Mouse (Mus musculus): ENCODE measurements at regions not wholly inside any gene's neighbourhood (a gene's known extent, or its start where the extent isn't known, plus 50 kb on each side); places are given as distances from the start of the nearest gene placed in this dataset.

DNA sequence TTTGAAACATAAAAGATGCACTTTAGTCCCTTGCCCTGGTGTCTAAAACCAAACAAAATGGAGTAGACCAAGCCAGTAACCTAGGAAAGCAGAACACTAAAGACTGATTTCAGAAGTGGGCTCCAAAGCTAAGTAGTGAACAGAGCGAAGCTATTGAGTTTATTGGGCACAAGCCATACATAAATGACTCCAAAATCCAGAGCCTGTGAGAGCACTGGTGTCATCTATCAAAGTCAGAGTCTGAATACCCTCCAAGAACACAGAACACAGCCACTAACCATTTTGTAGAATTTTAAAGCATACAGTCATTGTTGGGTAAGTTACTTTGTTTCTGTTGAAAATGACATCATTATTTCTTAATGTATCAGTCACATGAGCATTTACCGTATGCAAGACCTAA lies 175.0 kb upstream of the Lrig3 start:
- ATAC-seq (ENCODE audit: extremely low read depth, insufficient number of reproducible peaks, low FRiP score, poor library complexity, severe bottlenecking) (no peak), DNase-seq (ENCODE audit: low spot score) (no peak)
- TF ChIP-seq GATA1 (IDR thresholded peaks at IDR 0.05; ENCODE audit: borderline replicate concordance, low read length) (no peak), CTCF (IDR thresholded peaks at IDR 0.05; ENCODE audit: low read depth, low read length) (no peak), TAL1 (conservative IDR thresholded peaks at IDR 0.05; ENCODE audit: low read depth, low read length) (no peak), POLR2AphosphoS5 (IDR thresholded peaks at IDR 0.05; ENCODE audit: insufficient replicate concordance, low read depth, low read length) (no peak), GATA2 (IDR thresholded peaks at IDR 0.05; ENCODE audit: borderline replicate concordance, low read depth, low read length) (no peak)
- Histone ChIP-seq H3K4me1 (ENCODE audit: insufficient read depth, low read depth, low read length) (no peaks in the 10 kb centered on the region), H3K27me3 (ENCODE audit: insufficient read depth, low read length) (no peaks in the 10 kb centered on the region), H3K9me3 (replicated peaks) (peaks cover 42% of the 10 kb centered on the region), H3K4me3 (ENCODE audit: low read depth, low read length) (no peak overlapping the region), H3K36me3 (replicated peaks) (no peaks in the 10 kb centered on the region)

DNA sequence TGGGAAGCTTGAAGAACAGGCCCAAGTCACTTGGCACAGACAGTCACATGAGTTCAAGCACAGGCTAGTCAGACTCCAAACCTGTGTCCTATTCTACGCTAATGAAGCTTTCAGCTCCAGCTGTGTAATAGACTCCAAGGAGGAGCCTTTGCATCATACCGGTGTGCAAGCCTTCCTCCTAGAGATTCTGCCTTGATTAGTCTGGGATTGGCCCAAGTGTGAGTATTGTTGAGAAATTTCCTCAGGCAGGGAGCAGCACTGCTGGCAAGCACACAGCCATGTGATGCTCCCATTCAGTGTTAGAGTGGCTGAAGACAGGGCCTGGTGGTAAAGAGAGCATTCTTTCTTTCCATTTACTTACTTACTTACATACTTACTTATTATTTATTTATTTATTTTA lies 171.5 kb upstream of the Lrig3 start:
- H3K9me3 ChIP-seq (replicated peaks): peaks cover 32% of the 10 kb centered on the region
- ATAC-seq (ENCODE audit: extremely low read depth, insufficient number of reproducible peaks, low FRiP score, poor library complexity, severe bottlenecking) (no peak), DNase-seq (ENCODE audit: low spot score) (no peak)
- no peak overlapping the region for H3K4me3 ChIP-seq (ENCODE audit: low read depth, low read length)
- no peak for TF ChIP-seq GATA1 (IDR thresholded peaks at IDR 0.05; ENCODE audit: borderline replicate concordance, low read length)
- no peaks in the 10 kb centered on the region for H3K4me1 ChIP-seq (ENCODE audit: insufficient read depth, low read depth, low read length)
- H3K36me3 ChIP-seq (replicated peaks): no peaks in the 10 kb centered on the region
- H3K27me3 ChIP-seq (ENCODE audit: insufficient read depth, low read length): no peaks in the 10 kb centered on the region

DNA sequence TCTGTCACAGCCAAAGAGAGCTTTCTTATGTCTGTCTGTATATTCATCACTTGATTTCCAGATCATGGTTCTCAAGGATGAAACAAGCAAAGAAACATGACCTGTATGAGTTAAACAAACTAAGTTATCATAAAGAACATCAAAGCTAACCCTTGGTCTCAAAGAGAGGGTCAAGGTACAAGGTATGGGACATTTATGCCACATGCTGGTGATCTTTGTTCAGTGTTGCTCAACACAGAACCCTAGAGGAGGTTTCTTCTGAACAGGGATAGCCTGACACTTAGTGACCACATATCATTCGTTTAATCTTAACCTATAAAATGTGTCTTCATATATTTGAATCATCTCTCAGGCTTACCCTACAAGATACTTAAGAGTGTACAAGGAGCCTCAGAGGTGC lies 170.6 kb upstream of the Lrig3 start:
- no peak for TF ChIP-seq TAL1 (conservative IDR thresholded peaks at IDR 0.05; ENCODE audit: low read depth, low read length)
- TF ChIP-seq CTCF (IDR thresholded peaks at IDR 0.05; ENCODE audit: low read depth, low read length): no peak
- TF ChIP-seq GATA2 (IDR thresholded peaks at IDR 0.05; ENCODE audit: borderline replicate concordance, low read depth, low read length): no peak
- no peak for TF ChIP-seq GATA1 (IDR thresholded peaks at IDR 0.05; ENCODE audit: borderline replicate concordance, low read length)
- no peak for TF ChIP-seq POLR2AphosphoS5 (IDR thresholded peaks at IDR 0.05; ENCODE audit: insufficient replicate concordance, low read depth, low read length)
- DNase-seq (ENCODE audit: low spot score) (no peak), ATAC-seq (ENCODE audit: extremely low read depth, insufficient number of reproducible peaks, low FRiP score, poor library complexity, severe bottlenecking) (no peak)
- no peak overlapping the region for H3K4me3 ChIP-seq (ENCODE audit: low read depth, low read length)
- no peaks in the 10 kb centered on the region for H3K27me3 ChIP-seq (ENCODE audit: insufficient read depth, low read length)
- H3K36me3 ChIP-seq (replicated peaks): no peaks in the 10 kb centered on the region
- H3K4me1 ChIP-seq (ENCODE audit: insufficient read depth, low read depth, low read length): no peaks in the 10 kb centered on the region
- H3K9me3 ChIP-seq (replicated peaks): peaks cover 25% of the 10 kb centered on the region

DNA sequence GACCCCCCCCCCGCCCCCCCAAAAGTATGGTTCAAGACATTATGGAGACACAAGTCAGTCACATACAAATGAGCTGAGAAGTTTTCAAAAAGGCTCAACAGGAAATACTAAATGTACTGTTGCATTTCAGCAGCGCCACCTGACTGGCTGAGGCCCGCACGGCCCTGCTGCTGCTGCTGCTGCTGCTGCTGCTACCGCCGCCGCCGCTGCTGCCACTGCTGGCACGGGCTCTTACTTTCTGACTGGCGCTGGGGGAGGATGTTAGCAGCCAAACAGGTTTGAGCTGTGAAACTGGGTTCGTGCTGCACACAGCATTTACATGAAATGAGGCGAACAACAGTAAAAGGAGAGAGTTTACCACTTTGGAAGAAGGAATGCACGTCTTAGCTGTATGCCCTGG lies 167.3 kb upstream of the Lrig3 start:
- H3K4me3 ChIP-seq (ENCODE audit: low read depth, low read length): no peak overlapping the region
- peaks cover 30% of the 10 kb centered on the region for H3K9me3 ChIP-seq (replicated peaks)
- H3K4me1 ChIP-seq (ENCODE audit: insufficient read depth, low read depth, low read length): no peaks in the 10 kb centered on the region
- no peak for TF ChIP-seq TAL1 (conservative IDR thresholded peaks at IDR 0.05; ENCODE audit: low read depth, low read length)
- TF ChIP-seq CTCF (IDR thresholded peaks at IDR 0.05; ENCODE audit: low read depth, low read length): no peak
- TF ChIP-seq GATA2 (IDR thresholded peaks at IDR 0.05; ENCODE audit: borderline replicate concordance, low read depth, low read length): no peak
- no peak for TF ChIP-seq POLR2AphosphoS5 (IDR thresholded peaks at IDR 0.05; ENCODE audit: insufficient replicate concordance, low read depth, low read length)
- TF ChIP-seq GATA1 (IDR thresholded peaks at IDR 0.05; ENCODE audit: borderline replicate concordance, low read length): no peak
- H3K27me3 ChIP-seq (ENCODE audit: insufficient read depth, low read length): no peaks in the 10 kb centered on the region
- H3K36me3 ChIP-seq (replicated peaks): no peaks in the 10 kb centered on the region
- no peak for ATAC-seq (ENCODE audit: extremely low read depth, insufficient number of reproducible peaks, low FRiP score, poor library complexity, severe bottlenecking)
- no peak for DNase-seq (ENCODE audit: low spot score)

DNA sequence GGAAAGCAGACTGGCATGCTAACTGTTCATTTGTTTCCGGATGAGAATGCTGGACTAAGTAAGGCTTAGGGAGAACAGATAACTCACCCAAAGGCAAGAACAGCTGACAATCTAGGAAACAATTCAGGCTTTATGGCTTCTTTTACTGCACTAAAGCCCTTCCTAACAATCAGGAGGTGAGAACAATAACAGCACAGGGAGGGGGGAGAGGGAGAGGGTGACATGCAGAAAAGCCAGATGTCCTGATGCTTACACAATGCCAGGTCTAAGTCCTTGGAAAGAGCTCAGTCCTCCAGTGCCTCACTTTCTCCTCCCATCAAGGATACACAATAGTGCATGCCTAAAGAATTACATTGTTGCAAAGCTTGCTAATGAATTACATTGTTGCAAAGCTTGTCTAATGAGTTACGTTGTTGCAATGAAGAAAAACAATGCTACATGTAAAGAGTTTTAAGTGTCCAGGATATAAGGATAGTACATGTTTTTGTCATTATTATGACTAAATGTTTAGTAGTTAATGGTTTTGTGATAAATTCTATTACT lies 165.3 kb upstream of the Lrig3 start:
- DNase-seq (ENCODE audit: low spot score) (no peak), ATAC-seq (ENCODE audit: extremely low read depth, insufficient number of reproducible peaks, low FRiP score, poor library complexity, severe bottlenecking) (no peak)
- Histone ChIP-seq H3K36me3 (replicated peaks) (no peaks in the 10 kb centered on the region), H3K9me3 (replicated peaks) (peaks cover 19% of the 10 kb centered on the region), H3K4me3 (ENCODE audit: low read depth, low read length) (no peak overlapping the region), H3K27me3 (ENCODE audit: insufficient read depth, low read length) (no peaks in the 10 kb centered on the region), H3K4me1 (ENCODE audit: insufficient read depth, low read depth, low read length) (no peaks in the 10 kb centered on the region)
- no peak for TF ChIP-seq POLR2AphosphoS5 (IDR thresholded peaks at IDR 0.05; ENCODE audit: insufficient replicate concordance, low read depth, low read length)
- no peak for TF ChIP-seq TAL1 (conservative IDR thresholded peaks at IDR 0.05; ENCODE audit: low read depth, low read length)
- TF ChIP-seq GATA1 (IDR thresholded peaks at IDR 0.05; ENCODE audit: borderline replicate concordance, low read length): no peak
- TF ChIP-seq GATA2 (IDR thresholded peaks at IDR 0.05; ENCODE audit: borderline replicate concordance, low read depth, low read length): no peak

DNA sequence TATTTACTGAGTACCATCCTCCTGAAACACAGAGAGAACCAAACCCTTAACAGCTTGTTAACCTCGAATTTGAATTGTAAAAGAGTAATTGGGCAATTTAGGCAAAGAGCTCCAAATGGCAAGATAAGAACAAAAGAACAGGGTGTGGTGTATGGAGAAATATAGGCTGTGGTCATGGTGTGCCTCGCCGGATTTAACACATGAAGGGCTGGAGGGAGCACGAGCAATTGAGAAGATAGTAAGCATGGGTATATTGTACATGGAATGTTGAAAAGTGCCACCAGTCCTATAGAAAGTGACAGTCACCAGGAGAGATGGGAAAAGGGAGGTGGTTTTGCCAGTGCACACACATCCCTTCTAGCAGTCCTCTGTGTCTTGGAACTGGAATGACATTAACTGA lies 164.5 kb upstream of the Lrig3 start:
- no peak for TF ChIP-seq GATA1 (IDR thresholded peaks at IDR 0.05; ENCODE audit: borderline replicate concordance, low read length)
- no peak for TF ChIP-seq CTCF (IDR thresholded peaks at IDR 0.05; ENCODE audit: low read depth, low read length)
- TF ChIP-seq POLR2AphosphoS5 (IDR thresholded peaks at IDR 0.05; ENCODE audit: insufficient replicate concordance, low read depth, low read length): no peak
- no peak for TF ChIP-seq GATA2 (IDR thresholded peaks at IDR 0.05; ENCODE audit: borderline replicate concordance, low read depth, low read length)
- TF ChIP-seq TAL1 (conservative IDR thresholded peaks at IDR 0.05; ENCODE audit: low read depth, low read length): no peak
- no peaks in the 10 kb centered on the region for H3K4me1 ChIP-seq (ENCODE audit: insufficient read depth, low read depth, low read length)
- ATAC-seq (ENCODE audit: extremely low read depth, insufficient number of reproducible peaks, low FRiP score, poor library complexity, severe bottlenecking): no peak
- DNase-seq (ENCODE audit: low spot score): no peak
- H3K9me3 ChIP-seq (replicated peaks): peaks cover 16% of the 10 kb centered on the region
- no peaks in the 10 kb centered on the region for H3K36me3 ChIP-seq (replicated peaks)
- no peaks in the 10 kb centered on the region for H3K27me3 ChIP-seq (ENCODE audit: insufficient read depth, low read length)
- no peak overlapping the region for H3K4me3 ChIP-seq (ENCODE audit: low read depth, low read length)
